Mouse (Mus musculus) left cerebral cortex, postnatal 14 days (tissue): Measurements from ENCODE around the gene Auts2. TPM values are rescaled to one million over a fixed set of nuclear protein-coding genes. Genes with fewer than 3 reads are reported as not detected.

Experiments used
- DNase-seq, 2 experiments: peaks; one replicate each; pipeline ENCODE4 v3.0.0; 2021 to 2022; ENCODE audit warnings: low spot score in 2 of 2, mixed read lengths in 1 of 2
- intact Hi-C: fragments of 180-260 bp; cut with DNase I; formaldehyde crosslinking; loops from one replicate; pipeline ENCODE4 v1.15.1; 2025
- total RNA-seq, 2 experiments: library from RNA; stranded (reverse); gene quantifications; 2 replicates each; pipeline ENCODE4 v1.2.3; 2021

Gene Auts2
- total RNA-seq, 2 experiments from 2014 or later: 88.7 to 96.9 TPM

- no peak for DNase-seq
- intact Hi-C loops: no loop called here
Observed at GRCm38 (mm10) chr5:131645341-131646191, 897.6 kb downstream of the Auts2 start.

GRCm38 (mm10) chr5:131644331-131644730 is 898.8 kb downstream of the Auts2 start:
- DNase-seq: no peak
- intact Hi-C loops: no loop called here

GRCm38 (mm10) chr5:131643176-131644174 is 899.7 kb downstream of the Auts2 start:
- intact Hi-C loops: no loop called here
- peak; percentile 63 to 78 for DNase-seq

GRCm38 (mm10) chr5:131642752-131643151 is 900.4 kb downstream of the Auts2 start:
- no peak for DNase-seq
- intact Hi-C loops: no loop called here

GRCm38 (mm10) chr5:131636431-131636830 is 906.7 kb downstream of the Auts2 start:
- intact Hi-C loops: no loop called here
- no peak for DNase-seq

GRCm38 (mm10) chr5:131634731-131635130 is 908.4 kb downstream of the Auts2 start:
- intact Hi-C loops: no loop called here
- DNase-seq: no peak

- DNase-seq: no peak
- intact Hi-C loops: no loop called here
Observed at GRCm38 (mm10) chr5:131631998-131632379, 911.2 kb downstream of the Auts2 start.

GRCm38 (mm10) chr5:131631038-131631997 is 911.8 kb downstream of the Auts2 start:
- intact Hi-C loops: no loop called here
- DNase-seq: no peak

GRCm38 (mm10) chr5:131630577-131630976 is 912.6 kb downstream of the Auts2 start:
- DNase-seq: no peak
- intact Hi-C loops: no loop called here

- intact Hi-C loops: no loop called here
- DNase-seq: peak; percentile 17 to 37
Observed at GRCm38 (mm10) chr5:131616113-131616876, 926.8 kb downstream of the Auts2 start.

GRCm38 (mm10) chr5:131614238-131614637 is 928.9 kb downstream of the Auts2 start:
- intact Hi-C loops: no loop called here
- no peak for DNase-seq

GRCm38 (mm10) chr5:131613301-131613700 is 929.8 kb downstream of the Auts2 start:
- intact Hi-C loops: no loop called here
- DNase-seq: no peak

GRCm38 (mm10) chr5:131610702-131611101 is 932.4 kb downstream of the Auts2 start:
- intact Hi-C loops: no loop called here
- DNase-seq: no peak

GRCm38 (mm10) chr5:131606786-131607185 is 936.4 kb downstream of the Auts2 start:
- no peak for DNase-seq
- intact Hi-C loops: no loop called here

GRCm38 (mm10) chr5:131601934-131602692 is 941.0 kb downstream of the Auts2 start:
- intact Hi-C loops: no loop called here
- no peak for DNase-seq

- peak; percentile 43 to 52 for DNase-seq
- intact Hi-C loops: no loop called here
Observed at GRCm38 (mm10) chr5:131600325-131601125, 942.6 kb downstream of the Auts2 start.

GRCm38 (mm10) chr5:131597503-131597902 is 945.6 kb downstream of the Auts2 start:
- intact Hi-C loops: no loop called here
- no peak for DNase-seq
